Mouse (Mus musculus): ENCODE measurements at regions not wholly inside any gene's neighbourhood (a gene's known extent, or its start where the extent isn't known, plus 50 kb on each side); places are given as distances from the start of the nearest gene placed in this dataset.

DNA sequence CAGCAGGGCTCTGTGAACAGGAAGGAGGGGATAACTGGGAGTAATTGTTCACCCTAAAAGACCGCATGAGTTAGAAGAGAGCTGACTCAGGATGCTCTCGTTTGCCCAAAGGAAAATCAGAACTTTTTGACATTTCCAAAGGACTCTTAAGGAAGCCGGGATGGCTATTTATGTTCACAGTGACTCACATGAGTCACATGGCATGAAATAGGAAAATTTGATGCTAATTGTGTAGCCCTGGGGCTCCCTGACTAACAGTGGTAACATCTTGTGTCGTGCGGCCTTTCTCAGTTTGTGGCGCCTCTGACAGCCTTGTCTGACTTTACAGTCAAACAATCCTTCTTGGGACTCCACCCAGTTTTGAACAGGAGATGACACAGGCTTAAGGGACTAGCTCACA is 51.9 kb upstream of the Cacna1a start:
- DNase-seq (ENCODE audit: low spot score in 2 of 2): peak in 1 of 2 experiments; percentile 13

GRCm38 (mm10) chr8:84334333-84334732 is 53.9 kb upstream of the Cacna1a start:
- peak in 1 of 2 experiments; percentile 15 for DNase-seq (ENCODE audit: low spot score in 2 of 2)

- DNase-seq (ENCODE audit: low spot score in 2 of 2): no peak
Measured at GRCm38 (mm10) chr8:84331562-84331961, 56.7 kb upstream of the Cacna1a start.

DNA sequence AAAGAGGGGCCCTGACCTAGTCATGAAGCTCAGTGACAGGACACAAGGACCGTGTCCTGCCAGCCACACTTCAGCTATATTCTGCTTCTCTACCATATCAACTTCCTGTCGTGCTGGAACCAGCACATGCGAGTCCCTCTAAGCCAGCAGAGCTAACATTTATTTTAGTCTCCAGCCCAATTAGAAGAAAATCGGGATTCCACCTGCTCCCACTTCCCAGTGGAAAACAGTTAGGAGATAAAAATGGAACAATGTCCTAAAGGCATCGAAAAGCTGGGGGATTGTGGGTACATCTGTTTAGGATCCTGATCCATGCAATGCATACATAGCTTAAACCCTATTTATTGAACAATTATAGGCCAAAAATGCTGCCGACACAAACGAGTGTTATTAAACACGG is 58.7 kb upstream of the Cacna1a start:
- peak in 1 of 2 experiments; percentile 13 for DNase-seq (ENCODE audit: low spot score in 2 of 2)

- no peak for DNase-seq (ENCODE audit: low spot score in 2 of 2)
Measured at GRCm38 (mm10) chr8:84322761-84323160, 52.6 kb upstream of the Ccdc130 start.

GRCm38 (mm10) chr8:84321841-84322240 is 51.7 kb upstream of the Ccdc130 start:
- no peak for DNase-seq (ENCODE audit: low spot score in 2 of 2)

Measured in layer of hippocampus, adult 18-20 months (tissue).